Comparison of ENCODE assay signal across 12 mouse cellular contexts in the genomic region with DNA sequence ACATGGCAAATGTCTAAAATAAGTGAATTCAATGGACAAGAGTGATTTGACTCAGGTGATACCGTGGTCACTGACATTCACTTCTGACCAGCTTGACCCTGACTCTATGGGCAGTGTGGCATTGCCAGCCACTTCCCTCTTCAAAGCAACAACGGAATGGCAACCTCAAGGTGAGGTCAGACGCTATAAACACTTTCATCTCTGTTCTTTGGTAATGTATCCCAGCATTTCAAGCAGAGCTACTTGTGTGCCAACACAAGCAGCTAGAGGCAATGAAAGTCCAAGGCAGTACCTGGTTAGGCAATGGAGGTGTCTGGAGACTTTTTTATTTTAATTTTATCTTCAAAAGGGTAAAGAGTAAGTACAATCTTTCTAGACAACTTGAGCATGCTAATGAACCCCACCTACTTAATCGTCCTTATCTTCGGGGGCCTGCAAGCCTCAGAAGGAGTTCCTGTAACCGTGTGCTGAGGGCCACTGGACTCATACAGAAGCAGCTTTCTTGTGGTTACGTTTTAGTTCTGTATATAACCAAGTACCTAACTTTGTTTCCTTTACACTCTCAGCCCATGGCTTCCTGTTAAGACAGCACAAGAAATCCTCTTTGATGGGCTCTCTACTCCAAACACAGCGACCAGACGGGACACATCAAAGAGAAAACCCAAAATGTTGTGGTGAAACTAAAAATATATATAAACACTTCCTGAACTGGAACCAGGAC.
DNase-seq lines count a peak whose midpoint lies in the region; ATAC-seq lines count a peak whose summit lies in the region.
"Had no signal": no experiment of that assay in that cellular context is flagged by ENCODE, and none has a peak within 500 bp of the region (broad histone marks: within the 10 kb centered on the region; RNA-seq: fewer than 3 reads in every experiment).

No protein-coding gene starts in this region.

- H3K36me3 ChIP-seq in midbrain, embryonic 11.5 days (ENCODE audit: control insufficient read depth, insufficient read depth, low read length), result no peaks in the 10 kb centered on the region
- H3K36me3 ChIP-seq in midbrain, embryonic 13.5 days, result no peaks in the 10 kb centered on the region
- no peaks in the 10 kb centered on the region for H3K36me3 ChIP-seq in intestine, embryonic 16.5 days (ENCODE audit: control insufficient read depth, insufficient read depth, low read length)
- H3K36me3 ChIP-seq in hindbrain, embryonic 14.5 days (replicated peaks; ENCODE audit: control insufficient read depth, insufficient read depth), result no peaks in the 10 kb centered on the region

- no peak for ATAC-seq in midbrain, embryonic 11.5 days (ENCODE audit: low FRiP score)
- ATAC-seq in midbrain, embryonic 13.5 days, result no peak
- ATAC-seq in intestine, embryonic 16.5 days, result peak; percentile 53
- 0 out of 2 replicates have a peak, but pooled peaks have one; percentile 19 for ATAC-seq in neutrophil, adult 5-6 weeks (ENCODE audit: extremely low read depth, insufficient number of reproducible peaks, low FRiP score, poor library complexity, severe bottlenecking)
- ATAC-seq in hindbrain, embryonic 14.5 days (ENCODE audit: low FRiP score), result no peak
- ATAC-seq: Patski had no signal

- H3K27ac ChIP-seq in midbrain, embryonic 11.5 days (ENCODE audit: low read depth, low read length), result no peak overlapping the region
- no peak overlapping the region for H3K27ac ChIP-seq in midbrain, embryonic 13.5 days
- H3K27ac ChIP-seq in intestine, embryonic 16.5 days (ENCODE audit: low read length), result 0 out of 2 replicates have a peak overlapping the region, but pooled peaks have one; percentile 8
- H3K27ac ChIP-seq in hindbrain, embryonic 14.5 days, result no peak overlapping the region

- H3K9ac ChIP-seq in midbrain, embryonic 11.5 days (ENCODE audit: low read length), result no peak overlapping the region
- no peak overlapping the region for H3K9ac ChIP-seq in midbrain, embryonic 13.5 days (replicated peaks)
- H3K9ac ChIP-seq in intestine, embryonic 16.5 days (ENCODE audit: low read depth, low read length), result no peak overlapping the region
- no peak overlapping the region for H3K9ac ChIP-seq in hindbrain, embryonic 14.5 days

- 86% methylated on average over 9 of the region's 9 CpGs for WGBS in midbrain, embryonic 11.5 days
- 87% methylated on average over 9 of the region's 9 CpGs for WGBS in midbrain, embryonic 13.5 days
- 53% methylated on average over 9 of the region's 9 CpGs for WGBS in intestine, embryonic 16.5 days
- WGBS in hindbrain, embryonic 14.5 days, result 83% methylated on average over 9 of the region's 9 CpGs

- no peaks in the 10 kb centered on the region for H3K4me1 ChIP-seq in midbrain, embryonic 11.5 days (ENCODE audit: control insufficient read depth, insufficient read depth, low read length)
- no peaks in the 10 kb centered on the region; the same call in 1 of the 2 replicates for H3K4me1 ChIP-seq in midbrain, embryonic 13.5 days (replicated peaks)
- 0 out of 2 replicates have a peak, but pooled peaks cover 7% of the 10 kb centered on the region for H3K4me1 ChIP-seq in intestine, embryonic 16.5 days (ENCODE audit: control insufficient read depth, insufficient read depth, low read length)
- H3K4me1 ChIP-seq in hindbrain, embryonic 14.5 days (replicated peaks; ENCODE audit: control insufficient read depth, insufficient read depth, low read length), result no peaks in the 10 kb centered on the region

- no peak overlapping the region for H3K4me3 ChIP-seq in midbrain, embryonic 11.5 days (ENCODE audit: low read depth, low read length)
- H3K4me3 ChIP-seq in midbrain, embryonic 13.5 days (replicated peaks), result no peak overlapping the region
- no peak overlapping the region for H3K4me3 ChIP-seq in intestine, embryonic 16.5 days (ENCODE audit: low read length)
- no peak overlapping the region for H3K4me3 ChIP-seq in hindbrain, embryonic 14.5 days (replicated peaks; ENCODE audit: low read length)

- no peak overlapping the region for H3K4me2 ChIP-seq in midbrain, embryonic 11.5 days
- no peak overlapping the region for H3K4me2 ChIP-seq in midbrain, embryonic 13.5 days (replicated peaks)
- no peak overlapping the region for H3K4me2 ChIP-seq in intestine, embryonic 16.5 days (ENCODE audit: low read depth, low read length)
- no peak overlapping the region for H3K4me2 ChIP-seq in hindbrain, embryonic 14.5 days (replicated peaks)

- no peaks in the 10 kb centered on the region for H3K9me3 ChIP-seq in midbrain, embryonic 11.5 days (ENCODE audit: control insufficient read depth, low read length)
- no peaks in the 10 kb centered on the region for H3K9me3 ChIP-seq in midbrain, embryonic 13.5 days
- no peaks in the 10 kb centered on the region for H3K9me3 ChIP-seq in intestine, embryonic 16.5 days (ENCODE audit: control insufficient read depth, low read length)
- H3K9me3 ChIP-seq in hindbrain, embryonic 14.5 days (ENCODE audit: control insufficient read depth, low read length), result no peaks in the 10 kb centered on the region

- intact Hi-C loops in left cerebral cortex, postnatal 4 days (cut with DNase I), result no loop called here

- no peaks in the 10 kb centered on the region for H3K27me3 ChIP-seq in midbrain, embryonic 11.5 days (ENCODE audit: control insufficient read depth, insufficient read depth, low read length)
- H3K27me3 ChIP-seq in midbrain, embryonic 13.5 days, result no peaks in the 10 kb centered on the region
- H3K27me3 ChIP-seq in intestine, embryonic 16.5 days (replicated peaks; ENCODE audit: control insufficient read depth, insufficient read depth, low read length), result no peaks in the 10 kb centered on the region
- H3K27me3 ChIP-seq in hindbrain, embryonic 14.5 days (ENCODE audit: control insufficient read depth, insufficient read depth, low read length), result no peaks in the 10 kb centered on the region
- H3K27me3 ChIP-seq: Patski had no signal

- DNase-seq in midbrain, embryonic 11.5 days (ENCODE audit: low spot score, missing footprints), result peak; percentile 33
- DNase-seq in c-Kit-negative CD71-positive TER-119-positive erythroid progenitor cells, embryonic 14.5 days (ENCODE audit: low read depth, low spot score), result peak; percentile 53
- no peak for DNase-seq in hindbrain, embryonic 14.5 days (ENCODE audit: low spot score)
- no peak for DNase-seq in left cerebral cortex, postnatal 4 days
- no peak for DNase-seq in ovary, adult 18-20 months (ENCODE audit: low spot score)
- DNase-seq: heart, adult 18-20 months; kidney, postnatal 10 days; lung, adult 18-20 months had no signal

Comparison
In these comparisons a context has a peak if more than half of its experiments do, and no peak if none do; other contexts are left out.
1. ATAC-seq: peak in intestine, embryonic 16.5 days (single experiment) and neutrophil, adult 5-6 weeks (single experiment); none in midbrain, embryonic 11.5 days (single experiment), midbrain, embryonic 13.5 days (single experiment) and hindbrain, embryonic 14.5 days (single experiment).
2. DNase-seq: peak in midbrain, embryonic 11.5 days (single experiment) and c-Kit-negative CD71-positive TER-119-positive erythroid progenitor cells, embryonic 14.5 days (single experiment); none in hindbrain, embryonic 14.5 days (single experiment), left cerebral cortex, postnatal 4 days (single experiment) and ovary, adult 18-20 months (single experiment).